Mouse (Mus musculus): ENCODE measurements around the gene Aph1c. TPM values are rescaled to one million over a fixed set of nuclear protein-coding genes. Genes with fewer than 3 reads are reported as not detected.
A peak's percentile ranks its signal among the peaks of the same experiment; 100 is the strongest.
"Not testable (repeated sequence)": the region's sequence is repeated elsewhere in the genome, so short reads cannot be mapped to it uniquely, and the experiment has no call there.

Aph1c gene
- polyA plus RNA-seq, 1 experiment from 2014 or later, result 1.8 TPM

- Histone ChIP-seq H3K4me3 (peak overlapping the region; percentile 70), H3K9ac (peak overlapping the region; percentile 78), H3K4me2 (peak overlapping the region; percentile 87), H3K36me3 (peaks cover 7% of the 10 kb centered on the region), H3K9me3 (replicated peaks) (no peaks in the 10 kb centered on the region), H3K4me1 (replicated peaks) (peaks cover 5% of the 10 kb centered on the region; the same call in 1 of the 2 replicates), H3K27ac (ENCODE audit: poor library complexity, severe bottlenecking) (peak overlapping the region; percentile 95), H3K27me3 (replicated peaks) (no peaks in the 10 kb centered on the region)
- peak; percentile 9 for ATAC-seq (ENCODE audit: insufficient number of reproducible peaks, low FRiP score)
- WGBS, result 2% methylated on average over 43 of the region's 43 CpGs
Measured at GRCm38 (mm10) chr9:66794629-66795463, 39.7 kb downstream of the Aph1c start.

- Histone ChIP-seq H3K4me3 (no peak overlapping the region), H3K36me3 (peaks cover 10% of the 10 kb centered on the region), H3K9me3 (replicated peaks) (no peaks in the 10 kb centered on the region), H3K27me3 (replicated peaks) (no peaks in the 10 kb centered on the region), H3K27ac (ENCODE audit: poor library complexity, severe bottlenecking) (no peak overlapping the region), H3K4me2 (no peak overlapping the region), H3K9ac (no peak overlapping the region), H3K4me1 (replicated peaks) (no peaks in the 10 kb centered on the region)
- no peak for ATAC-seq (ENCODE audit: insufficient number of reproducible peaks, low FRiP score)
- WGBS, result 18% methylated on average over 2 of the region's 2 CpGs
Measured at GRCm38 (mm10) chr9:66787821-66788220, 46.7 kb downstream of the Aph1c start.

GRCm38 (mm10) chr9:66784552-66784951, 50.0 kb downstream of the Aph1c start:
- not testable (repeated sequence) for H3K9me3 ChIP-seq (replicated peaks); H3K9ac ChIP-seq; H3K27ac ChIP-seq (ENCODE audit: poor library complexity, severe bottlenecking); H3K27me3 ChIP-seq (replicated peaks); ATAC-seq (ENCODE audit: insufficient number of reproducible peaks, low FRiP score); H3K4me1 ChIP-seq (replicated peaks); H3K4me3 ChIP-seq; H3K4me2 ChIP-seq; H3K36me3 ChIP-seq
- 83% methylated on average over 1 of the region's 3 CpGs for WGBS

- no peak for ATAC-seq (ENCODE audit: insufficient number of reproducible peaks, low FRiP score)
- no peak overlapping the region for H3K9ac ChIP-seq
- H3K9me3 ChIP-seq (replicated peaks), result no peaks in the 10 kb centered on the region
- no peak overlapping the region for H3K4me2 ChIP-seq
- H3K36me3 ChIP-seq, result no peaks in the 10 kb centered on the region
- no peaks in the 10 kb centered on the region for H3K27me3 ChIP-seq (replicated peaks)
- no peak overlapping the region for H3K4me3 ChIP-seq
- no peak overlapping the region for H3K27ac ChIP-seq (ENCODE audit: poor library complexity, severe bottlenecking)
- no peaks in the 10 kb centered on the region for H3K4me1 ChIP-seq (replicated peaks)
Measured at GRCm38 (mm10) chr9:66770701-66771100, 63.8 kb downstream of the Aph1c start.

GRCm38 (mm10) chr9:66769275-66769674, 65.3 kb downstream of the Aph1c start:
- no peak overlapping the region for H3K9ac ChIP-seq
- H3K36me3 ChIP-seq, result no peaks in the 10 kb centered on the region
- H3K4me2 ChIP-seq, result no peak overlapping the region
- H3K9me3 ChIP-seq (replicated peaks), result no peaks in the 10 kb centered on the region
- no peak for ATAC-seq (ENCODE audit: insufficient number of reproducible peaks, low FRiP score)
- no peaks in the 10 kb centered on the region for H3K4me1 ChIP-seq (replicated peaks)
- H3K27ac ChIP-seq (ENCODE audit: poor library complexity, severe bottlenecking), result no peak overlapping the region
- H3K4me3 ChIP-seq, result no peak overlapping the region
- 70% methylated on average over 3 of the region's 3 CpGs for WGBS
- H3K27me3 ChIP-seq (replicated peaks), result no peaks in the 10 kb centered on the region

GRCm38 (mm10) chr9:66768721-66769120, 65.8 kb downstream of the Aph1c start:
- H3K4me3 ChIP-seq, result no peak overlapping the region
- H3K4me2 ChIP-seq, result no peak overlapping the region
- WGBS, result 76% methylated on average over 1 of the region's 1 CpGs
- H3K9me3 ChIP-seq (replicated peaks), result no peaks in the 10 kb centered on the region
- no peak for ATAC-seq (ENCODE audit: insufficient number of reproducible peaks, low FRiP score)
- no peaks in the 10 kb centered on the region for H3K27me3 ChIP-seq (replicated peaks)
- no peaks in the 10 kb centered on the region for H3K36me3 ChIP-seq
- no peaks in the 10 kb centered on the region for H3K4me1 ChIP-seq (replicated peaks)
- H3K9ac ChIP-seq, result no peak overlapping the region
- no peak overlapping the region for H3K27ac ChIP-seq (ENCODE audit: poor library complexity, severe bottlenecking)

Other genes starting within 250 kb of the Aph1c start
- 40.3 and 52.0 TPM in 2 replicates for gene Usp3, start 241.6 kb downstream of the Aph1c start, polyA plus RNA-seq (2016; fragmentation: Nextera tagmentation; extraction: Ambion mirVana)
- gene Car12, start 121.0 kb downstream of the Aph1c start, polyA plus RNA-seq (2016; fragmentation: Nextera tagmentation; extraction: Ambion mirVana), result 0.61 and 0.77 TPM in 2 replicates
- 8.8 and 9.0 TPM in 2 replicates for gene Aph1b, start 39.2 kb downstream of the Aph1c start, polyA plus RNA-seq (2016; fragmentation: Nextera tagmentation; extraction: Ambion mirVana)
- gene Gm10647, start 37.7 kb downstream of the Aph1c start, polyA plus RNA-seq (2016; fragmentation: Nextera tagmentation; extraction: Ambion mirVana), result 0.24 and 0.61 TPM in 2 replicates
- 22.3 and 24.4 TPM in 2 replicates for gene Rab8b, start 85.0 kb upstream of the Aph1c start, polyA plus RNA-seq (2016; fragmentation: Nextera tagmentation; extraction: Ambion mirVana)
- 563 and 577 TPM in 2 replicates for gene Rps27l, start 111.4 kb upstream of the Aph1c start, polyA plus RNA-seq (2016; fragmentation: Nextera tagmentation; extraction: Ambion mirVana)
- 9.3 and 10.1 TPM in 2 replicates for gene Lactb, start 140.8 kb upstream of the Aph1c start, polyA plus RNA-seq (2016; fragmentation: Nextera tagmentation; extraction: Ambion mirVana)
- gene Tpm1, start 214.7 kb upstream of the Aph1c start, polyA plus RNA-seq (2016; fragmentation: Nextera tagmentation; extraction: Ambion mirVana), result 4,565 and 4,650 TPM in 2 replicates